Mouse (Mus musculus) intestine, postnatal 0 days (tissue): ENCODE results near the gene Trpm4. TPM values are rescaled to one million over a fixed set of nuclear protein-coding genes. Genes with fewer than 3 reads are reported as not detected.
A peak's percentile ranks its signal among the peaks of the same experiment; 100 is the strongest.

Source experiments
- ATAC-seq: fragments of 200-750 bp; cut with Nextera tagmentation; 2 replicates; pipeline ENCODE4 v1.8.0; 2017; ENCODE audit warnings: mild to moderate bottlenecking, moderate TSS enrichment, moderate library complexity
- H3K27ac ChIP-seq: fragments of 300-500 bp; sonication (generic); 2 replicates; pipeline ENCODE4 v1.5.1; 2014; ENCODE audit warnings: mild to moderate bottlenecking, low read depth, low read length, moderate library complexity
- H3K27me3 ChIP-seq: fragments of 300-500 bp; sonication (generic); replicated peaks from 2 replicates; pipeline ENCODE4 v1.6.1; 2014; ENCODE audit warnings: low read length, mixed read lengths; ENCODE audit not compliant: control insufficient read depth, insufficient read depth
- H3K36me3 ChIP-seq: fragments of 300-500 bp; sonication (generic); 2 replicates; pipeline ENCODE4 v1.6.1; 2014; ENCODE audit warnings: mild to moderate bottlenecking, moderate library complexity; ENCODE audit not compliant: control insufficient read depth, insufficient read depth
- H3K4me1 ChIP-seq: fragments of 300-500 bp; sonication (generic); replicated peaks from 2 replicates; pipeline ENCODE4 v1.6.1; 2014; ENCODE audit warnings: antibody characterized with exemption, low read length, mixed read lengths; ENCODE audit not compliant: control insufficient read depth, insufficient read depth
- H3K4me2 ChIP-seq: fragments of 300-500 bp; sonication (generic); replicated peaks from 2 replicates; pipeline ENCODE4 v1.6.1; 2014; ENCODE audit warnings: low read depth, mild to moderate bottlenecking, moderate library complexity
- H3K4me3 ChIP-seq: fragments of 300-500 bp; sonication (generic); 2 replicates; pipeline ENCODE4 v1.5.1; 2014; ENCODE audit warnings: low read depth, low read length
- H3K9ac ChIP-seq: fragments of 300-500 bp; sonication (generic); 2 replicates; pipeline ENCODE4 v1.6.1; 2014; ENCODE audit warnings: mild to moderate bottlenecking, low read depth, low read length
- H3K9me3 ChIP-seq: fragments of 300-500 bp; sonication (generic); 2 replicates; pipeline ENCODE4 v1.6.1; 2016; ENCODE audit warnings: mixed run types; ENCODE audit not compliant: control insufficient read depth
- CTCF ChIP-seq: sonication (generic); IDR thresholded peaks from 2 replicates; pipeline ENCODE4 v1.5.1; 2016; ENCODE audit warnings: low read depth, mild to moderate bottlenecking, control low read depth, antibody characterized with exemption, moderate library complexity
- WGBS: fragments of 180-500 bp; shearing (Covaris S2); extraction: QIAGEN DNeasy Blood & Tissue Kit; methylation state at CpG from one replicate; pipeline ENCODE4 v1.1.7; 2014; 5-methylcytosine and 5-hydroxymethylcytosine counted together
- polyA plus RNA-seq: library from polyadenylated mRNA; unstranded; fragments of >200 nt; fragmentation: Nextera tagmentation; extraction: Ambion mirVana; gene quantifications from 2 replicates; pipeline ENCODE4 v1.2.1, GENCODE M21; 2015

Trpm4 gene
- polyA plus RNA-seq, 1 experiment from 2014 or later: 49.4 TPM

- H3K9me3 ChIP-seq: no peaks in the 10 kb centered on the region
- peak overlapping the region; percentile 91 for H3K4me2 ChIP-seq
- no peak for TF ChIP-seq CTCF
- H3K9ac ChIP-seq: 0 out of 2 replicates have a peak overlapping the region, but pooled peaks have one; percentile 58
- no peak overlapping the region for H3K27ac ChIP-seq
- no peaks in the 10 kb centered on the region for H3K36me3 ChIP-seq
- no peaks in the 10 kb centered on the region for H3K27me3 ChIP-seq
- ATAC-seq: no peak
- H3K4me3 ChIP-seq: peak overlapping the region; percentile 54
- WGBS: 2% methylated on average over 11 of the region's 11 CpGs
- H3K4me1 ChIP-seq: peaks cover 16% of the 10 kb centered on the region
Measured at GRCm38 (mm10) chr7:45340669-45341068, 7.1 kb upstream of the Trpm4 start.

- no peaks in the 10 kb centered on the region for H3K9me3 ChIP-seq
- WGBS: under 1% methylated on average over 11 of the region's 11 CpGs
- no peaks in the 10 kb centered on the region for H3K36me3 ChIP-seq
- peak overlapping the region; percentile 71 for H3K27ac ChIP-seq
- peak overlapping the region; percentile 91 for H3K4me2 ChIP-seq
- peak overlapping the region; percentile 54 for H3K4me3 ChIP-seq
- no peaks in the 10 kb centered on the region for H3K27me3 ChIP-seq
- no peak for TF ChIP-seq CTCF
- H3K9ac ChIP-seq: peak overlapping the region; percentile 58
- no peak for ATAC-seq
- peaks cover 16% of the 10 kb centered on the region for H3K4me1 ChIP-seq
Measured at GRCm38 (mm10) chr7:45340066-45340442, 6.5 kb upstream of the Trpm4 start.

GRCm38 (mm10) chr7:45339410-45340065 lies 6.0 kb upstream of the Trpm4 start:
- peaks cover 19% of the 10 kb centered on the region for H3K4me1 ChIP-seq
- peak; percentile 72 for ATAC-seq
- under 1% methylated on average over 36 of the region's 39 CpGs for WGBS

GRCm38 (mm10) chr7:45338161-45338911 lies 4.8 kb upstream of the Trpm4 start:
- peaks cover 20% of the 10 kb centered on the region for H3K4me1 ChIP-seq
- no peaks in the 10 kb centered on the region for H3K27me3 ChIP-seq
- H3K36me3 ChIP-seq: no peaks in the 10 kb centered on the region
- H3K9ac ChIP-seq: no peak overlapping the region
- no peak overlapping the region; the same call in 1 of the 2 replicates for H3K4me3 ChIP-seq
- no peak overlapping the region; the same call in 1 of the 2 replicates for H3K27ac ChIP-seq
- H3K9me3 ChIP-seq: no peaks in the 10 kb centered on the region
- WGBS: 4% methylated on average over 14 of the region's 14 CpGs
- 0 out of 2 replicates have a peak, but pooled peaks have one; percentile 4 for TF ChIP-seq CTCF
- ATAC-seq: no peak
- H3K4me2 ChIP-seq: peak overlapping the region; percentile 91

More at GRCm38 (mm10) chr7:45339410-45340065, 6.0 kb upstream of the Trpm4 start:
- Histone ChIP-seq H3K27me3 (no peaks in the 10 kb centered on the region), H3K36me3 (no peaks in the 10 kb centered on the region), H3K9me3 (no peaks in the 10 kb centered on the region), H3K4me3 (peak overlapping the region; percentile 54), H3K4me2 (peak overlapping the region; percentile 91), H3K27ac (peak overlapping the region; percentile 71), H3K9ac (peak overlapping the region; percentile 58)
- TF ChIP-seq CTCF: peak; percentile 66

DNA sequence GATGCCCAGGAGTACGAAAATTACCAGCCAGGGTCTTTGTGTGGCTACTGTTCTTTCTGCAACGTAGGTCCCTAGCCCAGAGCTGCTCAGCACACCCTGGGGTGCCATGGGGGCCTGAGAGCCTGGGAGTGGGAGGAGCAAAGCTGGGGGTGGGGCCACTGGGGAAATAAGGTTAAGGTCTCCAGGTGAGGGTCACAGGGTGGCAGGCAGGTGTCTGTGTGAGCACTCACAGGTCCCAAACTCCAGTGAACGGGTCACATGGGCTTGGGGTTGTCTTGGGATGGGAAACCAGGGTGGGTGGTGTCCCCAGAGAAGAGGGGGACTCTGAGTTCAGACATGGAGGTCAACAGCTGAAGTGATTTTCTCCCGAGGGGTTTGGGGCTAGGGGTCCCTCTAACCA lies 3.9 kb upstream of the Trpm4 start:
- Histone ChIP-seq H3K4me3 (no peak overlapping the region), H3K27me3 (no peaks in the 10 kb centered on the region), H3K4me2 (peak overlapping the region; percentile 91), H3K9me3 (no peaks in the 10 kb centered on the region), H3K9ac (no peak overlapping the region), H3K4me1 (peaks cover 20% of the 10 kb centered on the region), H3K36me3 (no peaks in the 10 kb centered on the region), H3K27ac (no peak overlapping the region)
- WGBS: 39% methylated on average over 4 of the region's 4 CpGs
- no peak for TF ChIP-seq CTCF
- no peak for ATAC-seq

DNA sequence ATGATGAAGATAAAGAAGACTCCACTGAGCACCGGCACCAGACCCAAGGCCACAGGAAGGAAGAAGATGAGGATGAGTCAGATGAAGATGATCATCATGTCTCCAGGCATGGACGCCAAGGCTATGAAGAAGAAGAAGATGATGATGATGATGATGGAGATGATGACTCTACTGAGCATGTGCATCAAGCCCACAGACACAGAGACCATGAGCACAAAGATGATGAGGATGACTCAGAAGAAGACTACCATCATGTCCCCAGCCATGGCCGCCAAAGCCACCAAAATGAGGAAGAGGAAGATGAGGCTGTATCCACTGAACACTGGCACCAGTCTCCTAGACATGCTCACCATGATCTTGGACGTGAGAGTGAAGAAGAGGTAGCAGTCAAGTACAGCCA lies 2.7 kb upstream of the Trpm4 start:
- peaks cover 19% of the 10 kb centered on the region for H3K4me1 ChIP-seq
- TF ChIP-seq CTCF: no peak

More for the DNA sequence above, 2.7 kb upstream of the Trpm4 start:
- Histone ChIP-seq H3K9me3 (no peaks in the 10 kb centered on the region), H3K4me3 (no peak overlapping the region), H3K9ac (no peak overlapping the region), H3K27me3 (no peaks in the 10 kb centered on the region), H3K4me2 (no peak overlapping the region), H3K36me3 (no peaks in the 10 kb centered on the region), H3K27ac (no peak overlapping the region)
- ATAC-seq: no peak
- WGBS: 89% methylated on average over 4 of the region's 4 CpGs
